Mouse (Mus musculus): Measurements from ENCODE around the gene Olfr456. TPM values are rescaled to one million over a fixed set of nuclear protein-coding genes. Genes with fewer than 3 reads are reported as not detected.
"Not testable (repeated sequence)": the region's sequence is repeated elsewhere in the genome, so short reads cannot be mapped to it uniquely, and the experiment has no call there.

The Olfr456 gene
- not detected in 2 replicates for polyA plus RNA-seq (2014; fragmentation: Nextera tagmentation; extraction: Ambion mirVana)

- 83% methylated on average over 1 of the region's 1 CpGs for WGBS
- Histone ChIP-seq H3K36me3 (ENCODE audit: control insufficient read depth, insufficient read depth, low read length) (no peaks in the 10 kb centered on the region), H3K27me3 (ENCODE audit: control insufficient read depth, insufficient read depth, low read length) (no peaks in the 10 kb centered on the region), H3K9me3 (ENCODE audit: control insufficient read depth, low read length) (no peaks in the 10 kb centered on the region), H3K4me2 (replicated peaks; ENCODE audit: low read depth, low read length) (no peak within 1 kb of the TSS), H3K4me3 (ENCODE audit: low read depth, low read length) (no peak within 1 kb of the TSS), H3K9ac (ENCODE audit: low read depth, low read length) (no peak within 1 kb of the TSS), H3K4me1 (replicated peaks; ENCODE audit: control insufficient read depth, insufficient read depth, low read length) (no peaks in the 10 kb centered on the region), H3K27ac (ENCODE audit: low read depth, low read length) (no peak within 1 kb of the TSS)
- DNase-seq (ENCODE audit: low spot score) (no peak), ATAC-seq (ENCODE audit: low FRiP score) (no peak)
Measured at GRCm38 (mm10) chr6:42487114-42487513, at the start of gene Olfr456. Gene Olfr456 (minus strand): TSS chr6:42487214.

- Histone ChIP-seq H3K9me3 (ENCODE audit: control insufficient read depth, low read length) (no peaks in the 10 kb centered on the region), H3K4me1 (replicated peaks; ENCODE audit: control insufficient read depth, insufficient read depth, low read length) (no peaks in the 10 kb centered on the region), H3K27me3 (ENCODE audit: control insufficient read depth, insufficient read depth, low read length) (no peaks in the 10 kb centered on the region), H3K9ac (ENCODE audit: low read depth, low read length) (no peak overlapping the region), H3K4me3 (ENCODE audit: low read depth, low read length) (no peak overlapping the region), H3K27ac (ENCODE audit: low read depth, low read length) (no peak overlapping the region), H3K36me3 (ENCODE audit: control insufficient read depth, insufficient read depth, low read length) (no peaks in the 10 kb centered on the region), H3K4me2 (replicated peaks; ENCODE audit: low read depth, low read length) (no peak overlapping the region)
- WGBS = 81% methylated on average over 1 of the region's 1 CpGs
- ATAC-seq (ENCODE audit: low FRiP score) (no peak), DNase-seq (ENCODE audit: low spot score) (no peak)
Measured at GRCm38 (mm10) chr6:42513461-42513860, 26.4 kb upstream of the Olfr456 start.

GRCm38 (mm10) chr6:42509311-42509710 is 22.3 kb upstream of the Olfr456 start:
- no peaks in the 10 kb centered on the region for H3K9me3 ChIP-seq (ENCODE audit: control insufficient read depth, low read length)
- H3K27ac ChIP-seq (ENCODE audit: low read depth, low read length) = no peak overlapping the region
- no peaks in the 10 kb centered on the region for H3K27me3 ChIP-seq (ENCODE audit: control insufficient read depth, insufficient read depth, low read length)
- DNase-seq (ENCODE audit: low spot score) (no peak), ATAC-seq (ENCODE audit: low FRiP score) (no peak)
- no peak overlapping the region for H3K4me2 ChIP-seq (replicated peaks; ENCODE audit: low read depth, low read length)
- no peak overlapping the region for H3K9ac ChIP-seq (ENCODE audit: low read depth, low read length)
- H3K36me3 ChIP-seq (ENCODE audit: control insufficient read depth, insufficient read depth, low read length) = no peaks in the 10 kb centered on the region
- H3K4me3 ChIP-seq (ENCODE audit: low read depth, low read length) = no peak overlapping the region
- no peaks in the 10 kb centered on the region for H3K4me1 ChIP-seq (replicated peaks; ENCODE audit: control insufficient read depth, insufficient read depth, low read length)

GRCm38 (mm10) chr6:42503478-42503877 is 16.5 kb upstream of the Olfr456 start:
- Histone ChIP-seq H3K4me3 (ENCODE audit: low read depth, low read length) (no peak overlapping the region), H3K9ac (ENCODE audit: low read depth, low read length) (no peak overlapping the region), H3K27ac (ENCODE audit: low read depth, low read length) (no peak overlapping the region), H3K4me2 (replicated peaks; ENCODE audit: low read depth, low read length) (no peak overlapping the region), H3K9me3 (ENCODE audit: control insufficient read depth, low read length) (no peaks in the 10 kb centered on the region), H3K27me3 (ENCODE audit: control insufficient read depth, insufficient read depth, low read length) (no peaks in the 10 kb centered on the region), H3K4me1 (replicated peaks; ENCODE audit: control insufficient read depth, insufficient read depth, low read length) (no peaks in the 10 kb centered on the region), H3K36me3 (ENCODE audit: control insufficient read depth, insufficient read depth, low read length) (no peaks in the 10 kb centered on the region)
- DNase-seq (ENCODE audit: low spot score) (no peak), ATAC-seq (ENCODE audit: low FRiP score) (no peak)
- WGBS = 92% methylated on average over 2 of the region's 2 CpGs

GRCm38 (mm10) chr6:42489731-42490130 is 2.7 kb upstream of the Olfr456 start:
- no peak overlapping the region for H3K9ac ChIP-seq (ENCODE audit: low read depth, low read length)
- ATAC-seq (ENCODE audit: low FRiP score) = no peak
- no peak overlapping the region for H3K27ac ChIP-seq (ENCODE audit: low read depth, low read length)
- no peak for DNase-seq (ENCODE audit: low spot score)
- no peaks in the 10 kb centered on the region for H3K9me3 ChIP-seq (ENCODE audit: control insufficient read depth, low read length)
- no peaks in the 10 kb centered on the region for H3K4me1 ChIP-seq (replicated peaks; ENCODE audit: control insufficient read depth, insufficient read depth, low read length)
- H3K27me3 ChIP-seq (ENCODE audit: control insufficient read depth, insufficient read depth, low read length) = no peaks in the 10 kb centered on the region
- 79% methylated on average over 1 of the region's 1 CpGs for WGBS
- no peaks in the 10 kb centered on the region for H3K36me3 ChIP-seq (ENCODE audit: control insufficient read depth, insufficient read depth, low read length)
- no peak overlapping the region for H3K4me2 ChIP-seq (replicated peaks; ENCODE audit: low read depth, low read length)
- no peak overlapping the region for H3K4me3 ChIP-seq (ENCODE audit: low read depth, low read length)

GRCm38 (mm10) chr6:42484633-42485032 is 2.4 kb downstream of the Olfr456 start:
- H3K4me1 ChIP-seq (replicated peaks; ENCODE audit: control insufficient read depth, insufficient read depth, low read length) = no peaks in the 10 kb centered on the region
- H3K9me3 ChIP-seq (ENCODE audit: control insufficient read depth, low read length) = no peaks in the 10 kb centered on the region
- DNase-seq (ENCODE audit: low spot score) (no peak), ATAC-seq (ENCODE audit: low FRiP score) (no peak)
- no peak overlapping the region for H3K9ac ChIP-seq (ENCODE audit: low read depth, low read length)
- H3K4me3 ChIP-seq (ENCODE audit: low read depth, low read length) = no peak overlapping the region
- no peak overlapping the region for H3K27ac ChIP-seq (ENCODE audit: low read depth, low read length)
- H3K27me3 ChIP-seq (ENCODE audit: control insufficient read depth, insufficient read depth, low read length) = no peaks in the 10 kb centered on the region
- no peaks in the 10 kb centered on the region for H3K36me3 ChIP-seq (ENCODE audit: control insufficient read depth, insufficient read depth, low read length)
- no peak overlapping the region for H3K4me2 ChIP-seq (replicated peaks; ENCODE audit: low read depth, low read length)

- no peak for ATAC-seq (ENCODE audit: low FRiP score)
- DNase-seq (ENCODE audit: low spot score) = no peak
- Histone ChIP-seq H3K27ac (ENCODE audit: low read depth, low read length) (no peak within 1 kb of the TSS), H3K9ac (ENCODE audit: low read depth, low read length) (no peak within 1 kb of the TSS), H3K4me3 (ENCODE audit: low read depth, low read length) (no peak within 1 kb of the TSS), H3K27me3 (ENCODE audit: control insufficient read depth, insufficient read depth, low read length) (no peaks in the 10 kb centered on the region), H3K9me3 (ENCODE audit: control insufficient read depth, low read length) (no peaks in the 10 kb centered on the region), H3K4me2 (replicated peaks; ENCODE audit: low read depth, low read length) (no peak within 1 kb of the TSS), H3K36me3 (ENCODE audit: control insufficient read depth, insufficient read depth, low read length) (no peaks in the 10 kb centered on the region), H3K4me1 (replicated peaks; ENCODE audit: control insufficient read depth, insufficient read depth, low read length) (no peaks in the 10 kb centered on the region)
- 83% methylated on average over 1 of the region's 1 CpGs for WGBS
Measured at GRCm38 (mm10) chr6:42476235-42476634, 10.8 kb downstream of the Olfr456 start, which contains the start of gene Olfr457. Gene Olfr457 (minus strand): TSS chr6:42476335.

- not testable (repeated sequence) for H3K36me3 ChIP-seq (ENCODE audit: control insufficient read depth, insufficient read depth, low read length); H3K27ac ChIP-seq (ENCODE audit: low read depth, low read length); H3K9ac ChIP-seq (ENCODE audit: low read depth, low read length); H3K9me3 ChIP-seq (ENCODE audit: control insufficient read depth, low read length); H3K4me2 ChIP-seq (replicated peaks; ENCODE audit: low read depth, low read length); DNase-seq (ENCODE audit: low spot score); H3K4me1 ChIP-seq (replicated peaks; ENCODE audit: control insufficient read depth, insufficient read depth, low read length); H3K27me3 ChIP-seq (ENCODE audit: control insufficient read depth, insufficient read depth, low read length); H3K4me3 ChIP-seq (ENCODE audit: low read depth, low read length)
- peak; percentile 19; the same call in 1 of the 2 replicates for ATAC-seq (ENCODE audit: low FRiP score)
- whole genome bisulfite sequencing = 93% methylated on average over 4 of the region's 4 CpGs
Measured at GRCm38 (mm10) chr6:42471298-42471697, 15.7 kb downstream of the Olfr456 start.

GRCm38 (mm10) chr6:42470542-42470941 is 16.5 kb downstream of the Olfr456 start:
- Histone ChIP-seq H3K4me2 (replicated peaks; ENCODE audit: low read depth, low read length) (no peak overlapping the region), H3K9ac (ENCODE audit: low read depth, low read length) (no peak overlapping the region), H3K36me3 (ENCODE audit: control insufficient read depth, insufficient read depth, low read length) (no peaks in the 10 kb centered on the region), H3K4me1 (replicated peaks; ENCODE audit: control insufficient read depth, insufficient read depth, low read length) (no peaks in the 10 kb centered on the region), H3K4me3 (ENCODE audit: low read depth, low read length) (no peak overlapping the region), H3K9me3 (ENCODE audit: control insufficient read depth, low read length) (no peaks in the 10 kb centered on the region), H3K27ac (ENCODE audit: low read depth, low read length) (no peak overlapping the region), H3K27me3 (ENCODE audit: control insufficient read depth, insufficient read depth, low read length) (no peaks in the 10 kb centered on the region)
- ATAC-seq (ENCODE audit: low FRiP score) = no peak
- 89% methylated on average over 4 of the region's 4 CpGs for WGBS
- no peak for DNase-seq (ENCODE audit: low spot score)

Data from hindbrain, embryonic 11.5 days (tissue).